Mouse (Mus musculus) kidney, postnatal 4 days (tissue): Measurements from ENCODE around the gene Tbc1d2b.

Experiments
- DNase-seq, 2 experiments: peaks; one replicate each; pipeline ENCODE4 v3.0.0; 2021; ENCODE audit warnings: mixed read lengths in 2 of 2

The Tbc1d2b gene

DNA sequence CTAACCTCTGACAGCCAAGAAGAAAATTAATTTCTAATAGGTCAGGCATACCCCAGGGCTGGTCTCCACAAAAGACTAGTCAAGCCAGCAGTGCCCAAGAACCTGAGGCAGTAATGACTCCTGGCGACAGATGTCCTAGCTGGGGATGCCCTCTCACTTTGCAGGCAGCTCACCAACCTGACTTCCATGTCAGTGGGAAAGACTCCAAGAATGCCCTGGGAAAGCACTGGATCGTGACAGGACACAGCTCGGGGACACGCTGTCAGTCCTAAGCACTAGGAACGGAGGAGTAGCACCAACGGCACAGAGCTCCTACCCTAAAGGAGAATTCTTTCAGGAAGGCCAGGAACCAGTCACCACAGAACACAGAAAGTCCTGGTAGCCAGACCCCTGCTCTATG, 28.3 kb downstream of the Tbc1d2b start:
- DNase-seq, result no peak

GRCm38 (mm10) chr9:90241618-90242017, 29.0 kb downstream of the Tbc1d2b start:
- DNase-seq, result peak in 1 of 2 experiments; percentile 27

DNA sequence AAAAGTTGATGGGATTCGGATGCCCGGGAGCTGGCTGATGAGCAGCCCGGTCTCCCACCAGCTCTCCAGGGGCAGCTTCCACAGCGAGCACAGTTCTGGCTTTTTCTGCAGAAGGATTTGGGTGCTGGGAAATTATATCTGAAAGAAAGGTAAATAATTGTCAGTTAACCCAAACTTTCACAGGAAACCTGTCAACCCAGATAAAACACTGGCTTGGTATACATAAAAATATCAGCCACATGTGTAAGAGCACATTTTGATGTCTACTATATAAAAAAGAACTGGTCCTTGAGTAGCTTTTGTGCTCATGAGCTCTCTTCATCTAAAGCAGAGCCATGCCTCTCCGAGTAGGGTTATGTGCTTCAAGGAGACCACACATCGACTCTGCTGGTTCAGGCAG, 29.6 kb downstream of the Tbc1d2b start:
- DNase-seq, result no peak

DNA sequence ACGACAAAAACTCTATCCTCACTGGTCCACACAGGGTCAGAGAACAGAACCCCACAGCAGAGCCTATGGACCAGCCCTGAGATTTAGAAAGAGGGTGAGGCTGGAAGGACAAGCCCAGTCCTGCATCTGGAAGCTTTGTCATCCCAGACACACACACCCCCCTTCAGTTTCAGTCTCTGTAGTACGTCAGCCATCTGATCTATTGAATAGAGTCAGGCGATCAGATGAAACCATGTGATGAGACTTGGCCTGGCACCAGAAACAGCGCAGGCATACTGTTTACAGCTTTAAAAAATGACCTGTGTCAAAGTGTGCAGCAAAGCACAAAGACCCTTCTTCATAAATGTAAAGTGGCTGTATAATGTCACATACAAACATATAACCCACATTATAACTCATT, 30.0 kb downstream of the Tbc1d2b start:
- DNase-seq, result no peak

DNA sequence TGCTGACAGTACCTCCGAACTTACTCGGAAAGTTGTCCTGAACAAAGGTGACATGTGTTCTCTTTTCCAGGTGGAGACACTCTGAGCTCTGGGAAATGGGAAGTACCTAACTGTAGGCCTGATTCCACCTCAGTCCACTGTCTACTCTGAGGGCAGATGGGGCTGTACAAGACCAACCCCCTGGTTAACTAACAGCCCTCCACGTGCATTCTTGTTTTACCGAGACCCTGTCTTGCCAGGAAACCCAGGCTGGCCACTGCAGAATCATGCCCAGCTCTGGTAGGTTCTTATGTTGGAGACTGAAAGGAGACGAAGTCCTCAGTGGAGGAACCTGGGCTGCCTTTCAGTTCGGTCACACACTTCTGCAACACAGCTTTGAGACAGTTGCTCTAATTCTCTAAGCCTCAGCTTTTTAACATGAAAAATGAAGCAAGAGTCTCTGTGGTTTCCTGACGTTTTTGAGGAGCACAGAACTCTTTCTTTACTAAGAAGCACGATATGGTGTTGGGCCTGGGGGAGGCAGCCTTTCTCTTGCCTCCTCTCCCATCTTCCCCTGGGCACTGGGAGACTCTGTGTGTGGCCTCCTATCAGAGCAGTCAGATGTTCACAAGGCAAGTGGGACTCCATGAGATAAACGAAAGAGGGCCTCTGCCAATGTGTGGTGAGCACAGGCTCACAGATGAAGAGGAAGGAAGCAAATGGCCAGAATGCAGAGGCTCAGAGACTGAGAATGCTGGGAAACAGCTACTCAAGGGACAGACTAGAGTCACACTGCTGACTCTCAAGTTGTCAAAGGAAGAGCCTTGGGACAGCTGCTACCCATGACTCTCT, 33.2 kb downstream of the Tbc1d2b start:
- DNase-seq, result no peak

GRCm38 (mm10) chr9:90236817-90237216, 33.8 kb downstream of the Tbc1d2b start:
- no peak for DNase-seq

GRCm38 (mm10) chr9:90235258-90235882, 35.2 kb downstream of the Tbc1d2b start:
- DNase-seq, result no peak

- DNase-seq, result no peak
Measured at GRCm38 (mm10) chr9:90234786-90235185, 35.8 kb downstream of the Tbc1d2b start.

- DNase-seq, result no peak
Measured at GRCm38 (mm10) chr9:90233906-90234419, 36.6 kb downstream of the Tbc1d2b start.

DNA sequence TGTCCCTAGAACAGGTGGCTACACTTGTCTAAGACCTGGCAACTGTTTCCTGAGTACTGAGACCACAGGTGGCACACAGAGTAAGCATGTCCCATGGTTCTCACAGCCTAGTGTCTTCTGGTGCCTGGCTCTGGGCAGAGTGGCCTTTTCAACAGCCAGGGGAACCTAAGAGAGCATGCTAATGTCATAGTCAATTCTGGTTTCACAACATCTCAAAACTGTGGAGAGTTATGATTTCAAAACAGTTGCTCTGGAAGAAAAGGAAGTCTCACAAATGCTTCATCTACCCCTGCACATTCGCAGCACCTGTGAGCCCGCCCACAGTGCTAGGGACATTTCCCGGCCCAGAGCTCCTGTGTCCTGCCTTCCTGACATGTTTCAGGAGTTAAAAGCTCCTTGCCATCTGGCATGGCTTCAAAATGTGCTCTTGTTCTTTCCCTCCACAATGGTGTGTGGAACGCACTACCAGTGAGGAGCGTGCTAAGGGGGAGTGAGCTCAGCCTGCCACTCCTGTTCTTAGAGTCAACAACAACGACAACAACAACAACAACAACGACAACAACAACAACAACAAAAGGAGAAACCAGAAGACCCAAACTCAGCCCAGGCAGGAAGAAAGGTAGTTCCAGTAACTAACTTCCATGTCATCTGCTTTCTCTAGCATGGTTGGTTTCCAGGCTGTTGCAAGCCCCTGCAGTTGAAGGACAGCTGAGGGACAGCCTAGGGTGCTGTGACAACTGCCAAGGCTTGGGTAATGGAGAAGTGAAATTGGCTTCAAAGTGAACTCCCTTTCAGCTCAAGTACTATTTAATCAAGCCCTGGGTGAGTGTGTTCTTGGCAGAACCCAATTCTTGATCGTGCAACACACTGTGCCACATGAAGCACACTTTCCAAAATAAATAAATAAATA, 37.6 kb downstream of the Tbc1d2b start:
- DNase-seq, result no peak

GRCm38 (mm10) chr9:90227171-90227570, 43.4 kb downstream of the Tbc1d2b start:
- peak; percentile 22 to 46 for DNase-seq

- DNase-seq, result no peak
Measured at GRCm38 (mm10) chr9:90226742-90227096, 43.9 kb downstream of the Tbc1d2b start.

DNA sequence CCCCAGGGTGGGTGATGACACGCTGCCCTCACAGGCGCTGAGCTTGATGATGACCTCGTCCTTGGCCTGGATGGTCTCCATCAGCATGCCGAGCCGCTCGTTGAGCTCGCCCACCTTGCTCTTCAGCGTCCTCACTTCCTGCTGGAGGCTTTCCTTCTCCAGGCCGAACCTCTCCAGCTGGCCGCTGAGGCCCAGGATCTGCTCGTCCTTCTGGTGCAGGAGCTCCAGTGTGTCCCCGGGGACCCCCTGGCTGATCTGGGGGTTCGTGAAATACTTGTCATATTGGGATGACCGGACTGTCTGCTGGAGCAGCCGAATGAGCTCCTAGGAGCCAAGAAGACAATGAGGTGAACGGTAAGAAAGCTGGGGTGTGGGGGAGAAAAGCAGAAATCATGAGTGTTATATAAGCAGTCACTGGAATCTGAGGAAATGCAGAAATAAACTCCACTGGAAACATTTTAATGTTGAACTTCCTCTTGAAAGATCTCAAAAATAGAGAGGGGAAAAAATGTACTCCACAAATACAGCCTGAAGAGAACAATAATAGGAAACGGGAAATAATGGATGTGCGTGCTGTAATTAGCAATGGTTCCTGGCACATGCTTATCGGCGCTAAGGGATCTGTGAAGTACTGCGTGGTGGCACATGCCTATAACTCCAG, 44.4 kb downstream of the Tbc1d2b start:
- DNase-seq, result peak in 1 of 2 experiments; percentile 33

- DNase-seq, result no peak
Measured at GRCm38 (mm10) chr9:90222275-90222674, 48.3 kb downstream of the Tbc1d2b start.

- DNase-seq, result no peak
Measured at GRCm38 (mm10) chr9:90217501-90217900, 53.1 kb downstream of the Tbc1d2b start.

DNA sequence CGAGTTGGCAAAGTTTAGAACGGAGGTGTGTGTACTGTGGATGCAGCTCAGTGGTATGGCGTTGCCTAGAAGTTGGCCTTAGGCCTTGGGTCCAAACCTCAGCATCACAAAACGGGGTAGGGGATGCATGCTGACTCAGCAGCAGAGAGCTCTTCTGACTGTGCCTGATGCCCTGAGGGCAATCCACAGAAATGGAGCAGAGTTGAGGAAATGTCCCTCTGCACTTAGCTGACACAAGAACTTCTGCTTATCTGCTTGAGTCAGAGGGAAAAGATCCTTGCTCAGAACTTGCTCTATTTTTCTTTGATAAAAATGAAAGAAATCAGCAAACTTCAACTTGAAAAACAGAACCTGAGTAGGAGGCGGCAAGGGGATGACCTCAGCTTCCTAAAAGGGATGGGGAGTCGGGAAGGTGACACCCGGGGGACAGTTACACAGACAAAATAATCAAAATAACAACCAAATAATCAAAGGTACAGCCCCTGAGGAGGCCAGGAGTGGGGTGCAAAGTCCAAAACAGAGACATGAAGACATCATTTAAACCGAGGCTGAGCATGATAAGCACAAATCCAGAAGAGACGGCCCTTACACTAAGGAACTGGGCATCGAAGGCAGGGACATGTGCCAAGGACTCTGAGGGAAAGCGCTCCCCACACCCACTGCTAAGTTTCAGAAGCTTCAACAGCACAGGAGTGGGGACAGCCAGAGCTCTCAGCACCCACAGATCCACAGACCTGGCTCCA, 54.2 kb downstream of the Tbc1d2b start:
- no peak for DNase-seq

- no peak for DNase-seq
Measured at GRCm38 (mm10) chr9:90213127-90213526, 57.5 kb downstream of the Tbc1d2b start.

GRCm38 (mm10) chr9:90208655-90209054, 61.9 kb downstream of the Tbc1d2b start:
- DNase-seq, result no peak

- DNase-seq, result no peak
Measured at GRCm38 (mm10) chr9:90207808-90208207, 62.8 kb downstream of the Tbc1d2b start.

DNA sequence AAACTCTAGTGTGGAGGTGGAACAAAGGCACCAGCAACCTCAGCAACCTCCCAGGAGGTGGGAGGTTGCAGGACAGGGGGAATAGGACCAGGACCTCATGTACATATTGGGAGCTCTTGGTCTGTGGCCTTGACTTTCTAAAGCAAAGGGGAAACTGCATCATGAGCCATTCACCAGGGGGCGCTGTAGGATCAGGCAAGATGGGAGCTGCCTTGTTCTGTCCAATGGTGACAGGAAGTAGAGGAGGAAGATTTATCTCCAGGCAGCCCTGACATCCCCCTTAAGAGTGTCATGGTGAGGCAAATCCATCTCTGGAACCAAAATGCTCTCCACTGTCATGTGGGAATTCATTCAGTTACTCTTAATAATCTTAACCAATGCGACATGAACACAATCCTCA, 64.1 kb downstream of the Tbc1d2b start:
- peak; percentile 92 to 93 for DNase-seq

DNA sequence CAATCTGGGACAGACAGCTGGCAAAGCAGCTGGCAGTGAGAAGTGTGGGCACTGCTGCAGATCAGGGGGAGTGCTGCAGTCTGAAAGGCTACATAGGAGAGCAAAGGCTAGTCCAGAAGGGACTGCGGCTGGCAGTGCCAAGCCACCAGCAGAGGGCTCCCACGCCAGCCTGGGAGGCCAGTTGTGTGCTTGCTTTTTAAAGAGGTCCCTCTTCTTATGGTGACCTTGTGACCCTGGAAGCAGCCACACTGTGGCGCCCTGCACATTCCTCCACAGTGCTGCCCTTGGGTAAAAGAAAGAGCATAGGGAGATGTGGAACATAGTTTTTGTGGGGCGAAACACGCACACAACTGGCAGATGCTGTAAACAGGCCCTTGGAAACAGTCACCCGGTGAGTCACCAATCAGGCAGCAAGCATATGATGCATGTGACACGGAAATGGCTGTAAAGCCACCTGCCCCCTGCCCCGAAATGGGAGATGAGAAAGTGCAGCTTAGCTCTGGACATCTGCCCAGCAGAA, 66.1 kb downstream of the Tbc1d2b start:
- DNase-seq, result peak; percentile 30 to 38

DNA sequence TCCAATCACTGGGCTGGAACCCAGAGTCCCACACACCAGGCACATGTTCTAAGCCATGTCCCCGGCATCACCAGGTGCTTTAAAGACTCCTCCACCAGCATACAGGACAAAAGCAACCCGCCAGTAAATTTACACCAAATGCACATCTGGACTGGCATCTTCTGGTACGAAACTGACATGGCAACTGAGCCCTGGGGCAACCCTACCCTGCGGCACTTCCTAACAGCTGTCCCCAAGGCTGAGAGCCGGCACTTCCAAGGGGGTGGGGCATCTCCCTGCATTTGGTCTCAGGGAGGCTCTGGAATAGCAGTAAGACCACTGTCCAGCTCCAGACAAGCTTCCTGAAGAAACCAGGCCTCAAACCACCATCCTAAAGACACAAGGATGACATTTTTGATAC, 67.4 kb downstream of the Tbc1d2b start:
- DNase-seq, result no peak
